Mouse (Mus musculus) layer of hippocampus, adult 9-10 months (tissue): ENCODE data around the gene Sgip1.

Experiments used
- DNase-seq: peaks from one replicate; pipeline ENCODE4 v3.0.0; 2022; ENCODE audit warnings: low spot score

Gene Sgip1

DNA sequence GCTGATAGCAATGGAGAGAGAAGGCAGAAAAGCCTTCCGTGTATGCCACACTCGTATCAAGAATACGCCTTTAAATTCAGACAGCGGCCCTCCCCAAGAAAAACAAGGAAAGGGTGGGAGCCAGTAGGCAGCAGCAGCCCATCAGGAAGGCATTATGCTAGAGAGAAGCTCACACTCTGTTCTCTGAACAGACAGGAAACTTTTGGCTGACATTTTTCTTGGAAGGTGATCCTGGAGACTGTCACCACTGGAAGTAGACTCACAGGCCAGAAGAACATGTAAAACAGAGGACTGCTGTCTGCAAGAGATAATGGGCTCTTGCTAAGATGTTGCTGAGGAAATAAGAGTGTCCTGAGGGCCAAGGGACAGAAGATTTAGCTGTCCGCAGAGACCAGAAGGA, 158.6 kb downstream of the Sgip1 start:
- DNase-seq, result no peak

DNA sequence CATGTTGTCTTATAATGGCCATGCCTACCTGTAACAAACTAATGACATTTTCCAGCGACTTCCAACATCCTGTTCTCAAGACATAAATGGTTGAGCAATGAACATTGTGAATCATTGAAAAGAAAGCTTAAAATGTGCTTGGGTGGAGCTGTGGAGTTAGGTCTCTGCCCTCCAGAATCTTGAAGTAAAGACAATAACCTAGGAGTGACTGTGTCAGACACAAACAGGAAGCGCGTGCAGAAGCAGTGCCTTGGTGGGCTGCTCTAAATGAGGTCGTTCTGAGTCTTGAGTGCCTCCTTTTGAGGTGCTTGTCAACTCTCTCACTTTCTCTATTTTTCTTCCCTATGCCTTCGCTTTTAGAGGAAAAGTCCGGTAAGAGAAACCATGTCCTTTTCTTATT, 159.1 kb downstream of the Sgip1 start:
- DNase-seq, result no peak

DNA sequence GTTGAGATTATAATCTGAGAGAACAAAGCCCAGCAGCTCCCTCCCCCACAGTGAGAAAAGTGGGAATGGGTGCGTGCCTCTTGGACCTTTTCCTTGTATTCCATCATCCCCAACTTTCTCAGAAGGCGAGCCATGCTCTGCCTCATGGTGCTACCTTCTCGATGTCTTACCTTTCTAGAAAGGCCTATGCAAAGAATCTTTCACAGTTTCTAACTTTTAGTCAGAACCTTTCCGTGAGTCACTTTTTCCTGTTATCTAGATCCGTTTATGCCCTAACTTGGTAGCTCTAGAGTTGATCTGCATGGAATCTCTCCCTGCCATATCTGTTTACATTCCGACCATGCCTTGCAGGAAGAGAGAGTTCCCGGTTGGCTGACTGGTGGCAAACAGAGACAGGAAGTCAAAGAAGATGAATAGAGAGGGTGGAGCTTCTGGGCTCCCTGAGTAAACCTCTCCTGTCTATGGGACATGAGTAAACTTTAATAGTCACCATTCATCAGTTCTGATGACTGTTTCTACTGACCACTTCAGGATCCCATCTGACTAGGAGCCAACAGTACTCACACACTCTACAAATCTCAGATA, 166.8 kb downstream of the Sgip1 start:
- DNase-seq, result no peak

DNA sequence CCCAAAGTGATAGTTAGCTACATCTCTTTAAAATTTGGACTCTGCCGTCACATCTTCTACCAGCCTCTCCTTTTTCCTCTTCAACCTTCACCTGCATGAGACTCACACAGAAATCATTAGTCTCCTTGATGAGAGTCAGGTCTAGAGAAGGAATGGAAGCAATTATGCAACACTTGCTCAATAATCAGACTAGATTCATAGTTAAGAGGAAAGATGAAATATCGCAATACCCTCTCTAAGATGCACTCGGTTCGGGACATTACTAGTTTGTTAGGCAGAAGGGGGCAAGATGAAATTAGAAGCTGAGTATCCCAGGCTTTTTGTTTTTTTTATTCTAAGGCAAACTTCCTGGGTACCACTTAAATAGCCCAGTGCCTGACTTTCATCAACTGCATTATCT, 169.1 kb downstream of the Sgip1 start:
- no peak for DNase-seq

DNA sequence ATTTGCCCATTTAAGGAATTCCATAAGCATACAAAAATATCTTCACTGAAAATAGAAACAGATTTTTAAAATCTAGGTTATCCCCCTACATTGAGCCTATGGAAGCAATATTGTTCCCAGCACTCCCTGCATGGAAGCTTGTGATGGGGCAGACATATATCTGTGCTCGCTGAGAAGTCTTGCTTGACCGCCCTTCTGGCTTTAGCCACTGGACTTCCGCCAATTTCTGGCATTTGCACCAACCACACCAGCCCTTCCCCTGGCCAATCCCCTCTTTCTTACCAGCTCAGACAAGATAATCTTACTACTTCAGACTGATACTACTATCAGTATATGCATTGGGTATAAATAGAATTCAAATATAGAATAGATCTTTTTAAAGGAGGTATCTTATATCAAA, 172.1 kb downstream of the Sgip1 start:
- no peak for DNase-seq

DNA sequence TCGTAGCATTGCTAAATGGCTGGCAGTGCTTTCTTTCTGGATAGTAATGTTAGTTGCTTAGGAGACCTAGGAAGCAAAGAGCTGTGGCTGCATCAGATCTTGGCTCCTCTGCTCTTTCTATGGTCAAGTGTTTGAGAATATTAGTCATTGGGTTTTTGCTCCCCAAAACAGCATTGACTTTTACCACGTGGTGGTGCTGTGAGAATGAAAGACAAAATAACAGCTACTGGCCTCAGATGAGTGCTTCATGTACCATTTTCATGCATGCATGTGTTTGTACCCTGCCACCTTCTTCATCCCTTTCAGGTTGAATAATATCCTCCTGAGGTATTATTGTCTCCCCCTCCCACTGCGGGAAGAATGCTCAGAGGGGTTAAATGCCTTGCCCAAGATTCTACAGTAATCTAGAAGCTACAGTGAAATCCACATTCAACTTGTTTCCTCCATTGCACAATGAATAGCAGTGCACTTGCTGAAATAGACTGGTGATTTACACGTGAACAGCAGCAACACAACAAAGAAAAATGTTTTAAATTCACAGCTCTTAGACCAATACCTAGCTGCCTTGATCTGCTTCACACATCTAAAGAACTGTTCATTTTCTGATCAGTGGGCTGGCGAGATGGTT, 172.7 kb downstream of the Sgip1 start:
- no peak for DNase-seq

DNA sequence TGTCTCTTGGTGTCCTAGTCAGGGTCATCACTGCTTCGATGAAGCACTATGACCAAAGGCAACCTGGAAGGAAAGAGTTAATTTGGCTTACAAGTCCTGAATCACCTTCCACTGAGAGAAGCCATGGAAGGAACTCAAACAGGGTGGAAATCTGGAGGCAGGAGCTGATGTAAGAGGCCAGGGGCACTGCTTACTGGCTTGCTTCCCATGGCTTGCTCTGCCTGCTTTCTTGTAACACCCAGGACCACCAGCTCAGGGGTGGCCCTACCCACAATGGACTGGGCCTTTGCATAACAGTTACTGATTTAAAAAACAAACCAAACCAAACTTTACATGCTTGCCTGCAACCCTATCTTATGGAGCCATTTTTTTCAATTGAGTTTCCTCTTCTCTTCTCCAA, 177.1 kb downstream of the Sgip1 start:
- DNase-seq, result no peak

DNA sequence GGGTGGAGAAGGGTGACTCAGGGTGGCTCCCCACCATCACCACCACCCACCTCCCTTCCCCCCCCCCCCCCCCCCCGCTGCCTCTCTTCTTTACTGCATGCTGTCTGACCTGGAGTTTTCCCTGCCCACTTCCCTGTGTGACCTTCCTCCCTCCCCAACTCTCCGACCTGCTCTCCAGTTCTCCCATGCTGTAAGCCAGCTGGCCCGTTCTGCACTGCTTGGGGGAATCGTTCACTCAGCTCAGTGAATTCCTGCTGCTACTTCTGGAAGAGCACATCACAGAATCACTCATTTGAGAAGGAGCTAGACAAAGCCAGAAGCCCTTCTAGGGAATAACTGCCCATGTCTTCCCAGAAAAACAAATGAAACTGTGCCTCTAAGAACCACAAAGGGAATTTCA, 188.4 kb downstream of the Sgip1 start:
- DNase-seq, result no peak

DNA sequence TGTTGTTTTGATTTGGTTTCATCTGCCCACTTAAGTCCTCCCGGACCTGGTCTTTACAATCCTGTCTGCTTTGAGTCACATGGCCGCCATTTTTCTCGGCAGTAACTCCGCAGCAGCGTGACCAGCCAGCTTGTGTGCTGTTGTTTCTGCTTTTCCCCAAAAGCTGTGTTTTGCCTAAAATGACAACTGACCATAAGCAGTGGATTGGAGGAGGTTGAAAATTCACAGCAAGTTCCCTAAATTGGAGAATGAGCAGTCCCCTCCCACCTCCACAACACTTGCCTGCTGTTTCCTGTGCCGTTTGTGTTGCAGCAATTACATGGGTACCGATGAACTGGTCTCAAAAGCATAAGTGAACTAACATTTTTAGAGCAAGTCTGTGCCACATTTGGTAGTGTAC, 189.6 kb downstream of the Sgip1 start:
- DNase-seq, result no peak

DNA sequence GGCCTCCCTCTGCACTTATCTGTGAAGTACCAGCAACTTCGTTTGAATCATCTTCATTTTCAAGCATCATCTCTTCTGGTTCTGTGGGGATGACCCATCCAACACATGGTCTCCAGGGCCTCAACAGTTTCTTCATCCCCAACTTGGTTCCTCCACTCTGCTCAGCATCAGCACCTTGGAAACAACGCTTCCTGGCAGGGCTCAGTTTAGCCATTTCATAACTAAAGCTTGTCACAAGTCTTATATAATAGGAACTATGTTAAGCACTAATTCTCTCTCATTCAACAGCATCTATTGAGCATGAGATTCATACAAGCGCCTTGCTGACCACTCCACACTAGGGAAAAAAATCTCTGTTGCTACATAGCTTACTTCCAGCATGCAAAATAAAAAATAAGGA, 199.2 kb downstream of the Sgip1 start:
- DNase-seq, result no peak

DNA sequence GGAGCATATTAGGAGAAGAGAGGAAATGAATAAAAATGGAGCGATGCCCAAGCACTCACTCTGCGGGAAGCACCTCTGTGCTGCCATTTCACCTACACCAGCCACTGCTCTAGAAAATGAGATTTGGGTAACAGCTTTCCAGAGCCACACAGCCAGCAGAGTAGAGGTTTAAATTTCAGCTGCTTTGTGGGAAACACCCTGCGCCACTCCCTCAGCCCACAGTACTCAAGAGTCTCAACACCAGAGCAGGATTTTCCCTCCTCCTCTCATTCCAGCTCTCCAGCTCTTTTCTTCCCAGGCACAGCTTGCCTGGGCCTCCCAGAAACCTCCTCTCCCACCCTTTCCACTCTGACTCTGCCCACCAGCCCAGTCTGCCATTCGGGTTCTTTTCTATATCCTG, 199.6 kb downstream of the Sgip1 start:
- no peak for DNase-seq

DNA sequence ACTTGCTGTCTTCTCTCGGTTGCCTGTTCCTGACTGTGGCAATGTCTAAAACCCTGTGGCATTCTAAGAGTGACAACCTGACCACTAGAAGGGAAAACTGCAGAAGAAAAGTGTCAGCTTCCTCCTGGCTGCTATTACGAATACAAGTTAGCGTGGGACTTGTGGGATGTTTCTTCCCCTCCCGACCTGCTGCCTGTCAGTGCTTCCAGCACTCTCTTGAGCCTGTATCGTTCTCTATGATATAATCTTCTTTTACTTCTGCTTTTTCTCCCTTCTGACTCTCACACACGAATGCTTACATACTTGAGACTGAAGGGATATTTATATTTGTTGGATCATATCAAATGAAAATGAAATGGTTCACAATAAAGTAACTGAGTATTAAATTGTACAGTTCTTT, 203.2 kb downstream of the Sgip1 start:
- DNase-seq, result no peak

DNA sequence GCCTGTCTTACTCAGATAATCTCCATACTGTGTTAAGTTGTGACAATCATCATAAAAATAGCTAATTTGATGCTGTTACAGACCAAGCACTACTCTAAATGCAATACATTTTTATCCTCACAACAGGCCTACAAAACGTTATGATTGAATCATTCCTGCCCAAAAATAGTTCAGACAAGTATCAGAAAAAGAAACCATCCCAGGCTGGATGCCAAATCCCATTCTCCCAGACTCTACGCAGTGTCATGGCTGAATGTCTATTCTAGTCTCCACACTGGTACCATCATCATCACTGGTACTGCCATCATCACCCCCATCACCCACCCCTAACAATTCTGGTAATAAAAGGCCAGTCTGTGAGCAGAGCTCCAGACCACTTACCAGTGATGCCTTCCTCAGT, 211.4 kb downstream of the Sgip1 start:
- no peak for DNase-seq

DNA sequence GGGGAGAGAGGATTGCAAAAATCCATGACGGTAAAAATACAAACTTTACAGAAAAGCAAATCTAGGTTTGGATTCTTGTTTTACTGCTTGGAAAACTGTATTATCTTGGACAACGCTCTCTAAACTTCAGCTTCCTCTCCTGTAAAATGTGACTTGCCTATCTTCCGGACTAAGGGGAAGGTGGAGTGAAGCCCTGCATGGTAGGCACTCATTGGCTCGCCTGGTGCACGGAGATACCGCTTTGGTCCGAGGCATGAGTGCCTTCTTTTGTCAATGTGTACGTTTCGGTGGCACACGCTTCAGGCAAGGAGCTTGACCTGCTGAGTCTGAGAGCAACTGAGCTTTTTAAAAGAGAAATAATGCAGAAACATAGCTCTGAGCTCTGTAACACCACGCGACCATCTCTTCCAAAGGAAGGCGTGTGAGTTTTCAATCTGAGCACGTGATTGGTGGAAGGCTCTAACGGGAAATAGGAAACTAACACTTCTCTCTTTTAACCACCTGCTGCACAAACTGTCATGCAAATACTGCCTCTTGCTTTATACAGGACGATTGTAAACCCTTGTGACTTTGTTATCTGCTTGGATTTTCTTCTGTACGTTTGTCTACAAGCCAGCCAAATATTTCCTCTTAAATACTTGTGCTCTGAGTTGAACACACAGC, 214.3 kb downstream of the Sgip1 start:
- no peak for DNase-seq

DNA sequence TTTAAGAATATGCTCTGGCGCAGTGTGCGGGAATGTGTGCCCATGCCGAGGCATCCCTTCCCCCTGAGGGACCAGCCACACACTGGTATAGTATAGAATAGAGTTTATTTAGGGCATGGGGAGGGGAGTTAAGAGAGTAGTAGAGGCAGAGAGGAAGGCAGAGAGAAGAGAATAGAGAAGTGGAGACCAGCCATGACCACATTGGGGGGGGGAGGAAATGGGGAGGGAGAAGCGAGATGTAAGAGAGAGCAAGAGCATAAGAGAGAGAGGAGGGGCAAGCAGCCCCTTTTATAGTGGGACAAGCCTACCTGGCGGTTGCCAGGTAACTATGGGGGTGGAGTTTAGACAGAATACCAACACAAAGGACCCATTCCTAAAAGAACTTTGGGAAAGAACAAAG, 218.3 kb downstream of the Sgip1 start:
- DNase-seq, result no peak

DNA sequence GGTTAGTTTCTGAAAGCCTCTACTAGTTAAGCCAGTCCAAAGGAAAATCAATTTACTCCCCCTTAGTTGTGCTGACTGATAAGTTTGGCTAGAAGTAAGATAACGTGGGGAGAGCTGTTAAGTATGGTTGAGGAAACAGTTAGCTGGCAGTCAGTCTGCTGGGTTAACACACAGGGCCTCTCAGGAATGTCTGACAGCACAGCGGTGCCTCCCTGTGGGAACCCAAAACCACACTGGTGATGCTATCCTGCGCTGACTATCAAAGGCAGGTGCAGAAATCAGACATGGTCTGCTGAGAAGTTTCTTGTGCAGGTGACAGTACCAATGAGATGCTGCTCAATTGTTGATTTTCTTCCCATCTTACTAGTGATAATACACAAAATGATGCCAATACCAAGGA, 223.1 kb downstream of the Sgip1 start:
- no peak for DNase-seq

DNA sequence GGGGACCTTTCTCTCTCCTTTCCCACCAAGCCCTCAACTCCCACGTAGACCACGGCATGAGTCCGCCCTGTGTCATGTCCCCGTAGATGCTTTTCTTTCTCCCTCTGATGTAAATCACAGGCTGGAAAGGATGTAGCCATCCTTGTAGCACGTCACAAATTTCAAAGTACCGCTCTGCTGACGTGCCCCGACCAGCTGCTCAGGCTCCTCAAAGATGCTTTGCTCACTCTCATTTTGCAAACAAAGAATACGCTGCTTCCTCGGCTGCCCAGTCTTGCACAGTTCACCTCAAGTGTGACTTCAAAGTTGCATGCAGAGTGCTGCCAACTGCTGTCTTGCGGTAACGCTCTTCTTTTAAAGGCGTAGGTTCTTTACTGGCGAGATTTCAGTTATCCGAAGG, 226.7 kb downstream of the Sgip1 start:
- no peak for DNase-seq

DNA sequence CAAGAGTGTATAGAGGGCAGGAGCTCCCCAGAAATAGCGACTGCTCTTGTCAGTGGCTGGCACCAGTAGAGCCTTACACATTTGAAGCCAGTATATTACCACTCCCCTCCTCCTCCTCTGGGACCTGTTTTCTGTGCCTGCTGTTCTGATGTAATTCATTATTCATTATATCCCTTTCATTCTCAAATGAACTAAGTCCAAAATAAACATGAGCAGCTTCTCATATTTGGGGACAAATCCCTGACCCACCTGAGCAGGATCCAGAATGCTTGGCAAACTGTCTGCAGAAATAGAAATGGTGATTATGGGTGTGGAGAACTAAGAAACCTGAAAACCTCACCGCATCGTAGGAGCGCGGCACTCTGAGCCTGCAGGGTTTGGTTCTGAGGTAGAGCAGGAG, 228.5 kb downstream of the Sgip1 start:
- no peak for DNase-seq

DNA sequence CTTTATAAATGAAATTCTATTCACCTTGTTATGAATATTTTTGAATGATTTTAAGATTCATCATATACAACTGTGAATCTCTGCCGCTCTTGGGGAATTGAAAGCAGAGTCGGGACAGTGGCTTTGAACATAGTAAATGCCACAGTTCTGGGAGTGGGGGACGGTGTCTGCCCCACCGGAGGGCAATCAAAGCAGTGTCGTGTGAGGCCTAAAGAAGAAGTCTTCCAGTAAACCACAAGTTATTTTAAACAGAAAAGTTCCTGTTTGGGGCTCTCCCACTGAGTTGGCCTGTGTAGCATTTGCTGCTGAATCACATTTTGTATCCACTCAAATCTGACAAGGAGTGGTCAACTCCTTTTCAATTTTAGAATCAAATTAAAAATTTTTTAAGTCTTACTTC, 230.1 kb downstream of the Sgip1 start:
- no peak for DNase-seq

DNA sequence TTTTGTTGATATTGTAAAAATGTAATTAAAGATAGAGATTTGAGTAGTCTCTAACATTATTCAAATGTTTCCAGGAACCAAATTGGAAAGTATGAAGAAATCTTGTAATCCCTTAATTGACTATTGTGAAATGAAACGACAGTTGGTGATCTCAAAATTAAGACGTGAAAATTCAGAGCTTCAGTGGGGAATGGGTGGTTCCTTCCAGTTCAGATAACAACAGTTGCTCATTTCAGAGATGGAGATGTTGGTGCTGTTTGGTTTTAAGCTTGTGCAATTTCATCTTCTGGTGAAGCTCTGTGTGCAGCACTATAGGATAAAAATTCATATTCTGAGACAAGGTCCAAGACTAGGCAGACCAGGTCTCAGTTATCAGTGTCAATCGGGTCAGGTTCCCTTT, 231.0 kb downstream of the Sgip1 start:
- no peak for DNase-seq

DNA sequence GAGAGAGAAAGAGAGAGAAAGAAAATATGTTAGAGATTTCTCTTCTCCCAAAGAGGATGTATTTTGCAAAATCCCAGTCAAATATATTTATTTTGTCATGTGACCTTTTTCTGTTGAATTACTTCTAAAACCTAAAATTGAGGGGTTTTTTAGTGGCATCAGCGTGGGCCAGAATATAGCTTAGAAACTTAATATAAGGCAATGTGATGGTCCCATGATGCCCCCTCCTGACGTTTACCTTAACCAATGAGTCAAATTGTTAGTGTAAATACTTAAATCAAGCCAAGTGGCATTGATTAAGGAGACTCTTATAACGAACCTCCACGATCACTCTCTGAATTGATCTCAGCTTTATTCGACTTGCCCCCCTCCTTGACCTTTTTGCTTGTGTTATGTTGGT, 233.1 kb downstream of the Sgip1 start:
- DNase-seq, result no peak

DNA sequence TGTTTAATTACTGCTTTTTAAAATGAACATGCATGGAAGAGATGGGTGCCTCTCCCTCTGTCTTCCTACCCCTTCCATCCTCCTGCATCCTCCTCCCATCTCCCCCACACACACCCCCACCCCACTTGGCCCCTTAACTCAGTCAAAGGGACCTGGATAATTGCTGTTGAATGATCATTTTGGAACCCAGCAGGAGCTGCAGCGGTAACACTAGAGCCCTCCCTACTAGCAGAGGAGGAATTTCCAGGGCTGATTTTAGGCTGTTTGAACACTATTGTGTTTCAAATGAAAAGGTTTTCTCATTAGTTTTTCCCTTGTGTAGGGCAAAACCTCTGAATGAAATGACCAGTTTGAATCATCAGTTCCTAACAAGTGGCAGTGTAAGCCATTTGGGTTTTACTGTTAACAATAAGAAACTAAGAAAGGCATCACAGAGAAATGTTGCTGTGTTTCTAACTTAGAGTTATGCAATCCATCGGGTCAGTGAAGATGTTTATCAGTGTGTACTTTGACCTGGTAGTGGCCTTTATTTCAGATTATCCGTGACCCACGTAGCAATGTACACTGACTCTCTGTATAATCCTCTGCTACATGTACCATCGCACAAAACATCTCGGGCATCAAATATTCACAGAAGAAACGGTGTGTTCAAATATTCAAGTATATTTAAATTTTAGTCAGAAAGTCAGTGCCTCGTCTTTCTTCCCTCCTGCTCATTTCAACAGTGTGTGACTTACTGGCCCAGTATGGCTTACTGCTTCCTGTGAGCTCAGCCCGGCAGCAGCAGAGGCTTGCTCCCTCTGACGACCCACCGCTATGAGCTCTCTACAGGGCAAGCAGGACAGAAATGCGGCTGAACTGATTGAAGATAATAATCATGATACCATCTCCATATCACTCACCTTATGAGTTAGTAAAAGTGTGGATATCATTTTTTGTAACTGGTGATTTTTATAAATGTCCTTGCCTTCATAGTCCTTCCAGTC, 235.5 kb downstream of the Sgip1 start:
- no peak for DNase-seq
